Mouse (Mus musculus) spleen, adult 2 months (tissue): Measurements from ENCODE around the gene Tmem204.

Experiments used
- CTCF ChIP-seq: fragments of 200-500 bp; IDR thresholded peaks from 2 replicates; pipeline ENCODE4 v1.5.1; 2011; ENCODE audit warnings: mild to moderate bottlenecking, inconsistent platforms; ENCODE audit not compliant: insufficient read depth, insufficient read length, insufficient replicate concordance; ENCODE audit errors: extremely low read depth
- POLR2A ChIP-seq: fragments of 200-500 bp; IDR thresholded peaks from 2 replicates; pipeline ENCODE4 v1.6.1; 2011; ENCODE audit warnings: low read depth, low read length, inconsistent platforms

DNA sequence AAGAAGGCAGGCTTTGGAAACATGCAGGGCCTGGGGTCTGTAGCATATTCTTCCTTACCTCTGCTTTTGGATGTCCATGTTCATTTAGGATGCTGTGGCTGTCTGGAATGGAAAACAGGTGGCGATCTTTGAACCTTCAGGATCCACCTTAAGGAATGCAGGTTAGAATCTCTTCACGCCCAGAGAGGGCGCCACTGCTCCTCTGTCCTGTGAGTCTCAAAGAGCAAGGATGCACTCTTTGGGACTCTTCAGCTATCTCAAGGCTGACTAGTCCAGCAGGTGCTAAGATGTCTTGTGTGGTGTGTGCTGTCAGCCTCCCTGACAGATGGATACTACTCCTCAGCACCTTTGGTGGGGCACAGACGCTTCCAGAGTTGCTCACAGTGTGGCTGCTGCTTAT lies 47.2 kb downstream of the Tmem204 start:
- TF ChIP-seq CTCF (peak; percentile 61; the same call in 1 of the 2 replicates), POLR2A (no peak)
